Mouse (Mus musculus) testis, adult 2 months (tissue): ENCODE measurements around the gene Retreg1.

Source experiments
- CTCF ChIP-seq: fragments of 200-500 bp; IDR thresholded peaks from 2 replicates; pipeline ENCODE4 v1.5.1; 2012; ENCODE audit warnings: low read depth, mild to moderate bottlenecking, inconsistent platforms, low read length, moderate library complexity; ENCODE audit not compliant: control insufficient read depth, insufficient read depth, insufficient replicate concordance
- POLR2A ChIP-seq: fragments of 200-500 bp; IDR thresholded peaks from 2 replicates; pipeline ENCODE4 v1.6.1; 2012; ENCODE audit warnings: low read depth, mild to moderate bottlenecking, inconsistent platforms, low read length, moderate library complexity; ENCODE audit not compliant: control insufficient read depth

- no peak for TF ChIP-seq POLR2A
- TF ChIP-seq CTCF: no peak
Measured at GRCm38 (mm10) chr15:25872657-25873056, 29.7 kb downstream of the Retreg1 start.
